Comparison of ENCODE assay signal across 8 mouse cellular contexts in the genomic region with DNA sequence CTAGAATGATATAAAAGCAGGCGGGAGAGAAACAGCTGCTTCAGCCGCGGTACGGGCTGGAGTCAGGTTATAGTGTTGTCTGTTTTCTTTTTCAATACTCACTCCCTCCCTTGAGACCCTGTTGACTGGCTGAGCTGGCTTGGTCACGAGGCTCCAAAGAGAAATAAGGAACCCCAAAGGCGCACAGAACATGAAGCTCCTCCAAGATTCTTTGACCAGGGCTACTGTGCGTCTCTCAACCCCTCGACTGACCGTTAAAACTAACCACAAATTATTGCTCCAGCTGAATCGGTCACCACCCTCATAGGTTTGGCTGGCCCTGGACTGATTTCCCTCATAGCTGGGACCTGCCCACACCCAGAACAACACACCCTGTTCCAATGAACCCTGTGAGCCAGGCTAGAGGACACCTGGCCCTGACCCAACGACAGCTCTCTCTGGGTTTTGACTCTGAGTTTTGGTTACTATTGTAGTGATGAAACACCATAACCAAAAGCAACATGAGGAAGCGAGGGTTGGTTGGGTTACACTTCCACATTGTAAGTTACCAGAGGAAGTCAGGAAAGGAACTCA. TPM values are rescaled to one million over a fixed set of nuclear protein-coding genes. Genes with fewer than 3 reads are reported as not detected.
DNase-seq lines count a peak whose midpoint lies in the region.

No protein-coding gene starts in this region.

- peak; percentile 40 for DNase-seq in kidney, adult 9 months
- no peak for DNase-seq in kidney, postnatal 4 days
- DNase-seq in c-Kit-negative CD71-positive TER-119-positive erythroid progenitor cells, embryonic 14.5 days (ENCODE audit: low read depth, low spot score) = peak; percentile 69
- peak; percentile 41 to 44 for DNase-seq in heart, postnatal 36 days
- DNase-seq in naive thymus-derived CD4-positive, alpha-beta T cell, adult 2 months (ENCODE audit: low read depth) = peak; percentile 50
- DNase-seq in frontal cortex, postnatal 10 days (ENCODE audit: low spot score in 2 of 2) = no peak
- DNase-seq in cerebellum, postnatal 10 days = no peak
- DNase-seq in thymus, postnatal 10 days (ENCODE audit: low spot score in 2 of 2) = no peak

- intact Hi-C loops in heart, postnatal 36 days (cut with DNase I) = no loop called here

RNA-seq across cellular contexts. Expression of gene Tnfrsf14, which starts 0.8 kb away (rescaled TPM):
- total RNA-seq in heart, postnatal 36 days (2021) = 1 to 10 TPM; 5.1 to 6.0 TPM

RNA-seq across cellular contexts. Expression of gene Fam213b, which starts 30.2 kb away (rescaled TPM):
- 10 to 100 TPM; 80.9 to 83.5 TPM for total RNA-seq in heart, postnatal 36 days (2021)

RNA-seq across cellular contexts. Expression of gene Hes5, which starts 31.5 kb away (rescaled TPM):
- not detected for total RNA-seq in heart, postnatal 36 days (2021)

RNA-seq across cellular contexts. Expression of gene Pank4, which starts 34.7 kb away (rescaled TPM):
- 10 to 100 TPM; 40.9 to 42.8 TPM for total RNA-seq in heart, postnatal 36 days (2021)

RNA-seq across cellular contexts. Expression of gene Mmel1, which starts 59.8 kb away (rescaled TPM):
- total RNA-seq in heart, postnatal 36 days (2021) = under 1 TPM; 0.22 to 0.33 TPM

Comparison
In these comparisons a context has a peak if more than half of its experiments do, and no peak if none do; other contexts are left out.
1. DNase-seq: peak in kidney, adult 9 months (single experiment), c-Kit-negative CD71-positive TER-119-positive erythroid progenitor cells, embryonic 14.5 days (single experiment), heart, postnatal 36 days (2 of 2) and naive thymus-derived CD4-positive, alpha-beta T cell, adult 2 months (single experiment); none in kidney, postnatal 4 days (0 of 2), frontal cortex, postnatal 10 days (0 of 2), cerebellum, postnatal 10 days (0 of 2) and thymus, postnatal 10 days (0 of 2).